Mouse (Mus musculus) heart, postnatal 0 days (tissue): ENCODE results near the gene Rasgrp3.

Experiments
- CTCF ChIP-seq: IDR thresholded peaks from 2 replicates; pipeline ENCODE4 v1.5.1; 2016; ENCODE audit warnings: antibody characterized with exemption, control low read depth, low read depth
- EP300 ChIP-seq: IDR thresholded peaks from 2 replicates; pipeline ENCODE4 v1.6.1; 2016; ENCODE audit warnings: antibody characterized with exemption, low read depth

GRCm38 (mm10) chr17:75476736-75477416 is 41.2 kb downstream of the Rasgrp3 start:
- TF ChIP-seq CTCF (no peak), EP300 (no peak)
